Mouse (Mus musculus): ENCODE measurements around the gene Dpf2. TPM values are rescaled to one million over a fixed set of nuclear protein-coding genes. Genes with fewer than 3 reads are reported as not detected.

Dpf2 gene
- polyA plus RNA-seq, 1 experiment from 2014 or later, result 97.5 TPM

GRCm38 (mm10) chr19:5878916-5879315 lies 33.9 kb downstream of the Dpf2 start:
- Histone ChIP-seq H3K36me3 (ENCODE audit: control insufficient read depth, insufficient read depth) (no peaks in the 10 kb centered on the region), H3K27ac (ENCODE audit: low read length) (no peak overlapping the region), H3K27me3 (ENCODE audit: control insufficient read depth, insufficient read depth, low read length) (no peaks in the 10 kb centered on the region), H3K4me3 (ENCODE audit: low read length) (no peak overlapping the region; the same call in 1 of the 2 replicates), H3K4me2 (ENCODE audit: low read depth, low read length) (peak overlapping the region; percentile 58; the same call in 1 of the 2 replicates), H3K9me3 (replicated peaks; ENCODE audit: control insufficient read depth, low read length) (no peaks in the 10 kb centered on the region), H3K9ac (ENCODE audit: low read length) (peak overlapping the region; percentile 73), H3K4me1 (ENCODE audit: control insufficient read depth, insufficient read depth, low read length) (peaks cover 26% of the 10 kb centered on the region)
- ATAC-seq (replicated peaks; ENCODE audit: extremely low read depth, insufficient read depth, low FRiP score), result no peak
- 72% methylated on average over 3 of the region's 3 CpGs for WGBS

GRCm38 (mm10) chr19:5878362-5878722 lies 34.5 kb downstream of the Dpf2 start:
- peak overlapping the region; percentile 73 for H3K9ac ChIP-seq (ENCODE audit: low read length)
- peak overlapping the region; percentile 58 for H3K4me2 ChIP-seq (ENCODE audit: low read depth, low read length)
- no peak for ATAC-seq (replicated peaks; ENCODE audit: extremely low read depth, insufficient read depth, low FRiP score)
- 46% methylated on average over 7 of the region's 7 CpGs for WGBS
- no peaks in the 10 kb centered on the region for H3K27me3 ChIP-seq (ENCODE audit: control insufficient read depth, insufficient read depth, low read length)
- H3K27ac ChIP-seq (ENCODE audit: low read length), result peak overlapping the region; percentile 88
- no peaks in the 10 kb centered on the region for H3K36me3 ChIP-seq (ENCODE audit: control insufficient read depth, insufficient read depth)
- H3K4me3 ChIP-seq (ENCODE audit: low read length), result peak overlapping the region; percentile 43
- H3K9me3 ChIP-seq (replicated peaks; ENCODE audit: control insufficient read depth, low read length), result no peaks in the 10 kb centered on the region
- H3K4me1 ChIP-seq (ENCODE audit: control insufficient read depth, insufficient read depth, low read length), result peaks cover 31% of the 10 kb centered on the region

GRCm38 (mm10) chr19:5877618-5878361 lies 35.0 kb downstream of the Dpf2 start, which contains the start of gene Slc25a45:
Gene Slc25a45, plus strand, starts transcription at chr19:5877808.
- H3K27me3 ChIP-seq (ENCODE audit: control insufficient read depth, insufficient read depth, low read length), result no peaks in the 10 kb centered on the region
- H3K4me3 ChIP-seq (ENCODE audit: low read length), result peak within 1 kb of the TSS; percentile 43
- WGBS, result 32% methylated on average over 15 of the region's 15 CpGs
- H3K9ac ChIP-seq (ENCODE audit: low read length), result peak within 1 kb of the TSS; percentile 73
- peaks cover 36% of the 10 kb centered on the region for H3K4me1 ChIP-seq (ENCODE audit: control insufficient read depth, insufficient read depth, low read length)
- H3K9me3 ChIP-seq (replicated peaks; ENCODE audit: control insufficient read depth, low read length), result no peaks in the 10 kb centered on the region
- H3K4me2 ChIP-seq (ENCODE audit: low read depth, low read length), result peak within 1 kb of the TSS; percentile 58
- H3K36me3 ChIP-seq (ENCODE audit: control insufficient read depth, insufficient read depth), result no peaks in the 10 kb centered on the region
- peak; percentile 66; the same call in 1 of the 2 replicates for ATAC-seq (replicated peaks; ENCODE audit: extremely low read depth, insufficient read depth, low FRiP score)
- peak within 1 kb of the TSS; percentile 88 for H3K27ac ChIP-seq (ENCODE audit: low read length)

- WGBS, result under 1% methylated on average over 37 of the region's 37 CpGs
- Histone ChIP-seq H3K4me3 (ENCODE audit: low read length) (peak within 1 kb of the TSS; percentile 71), H3K36me3 (ENCODE audit: control insufficient read depth, insufficient read depth) (no peaks in the 10 kb centered on the region; the same call in 1 of the 2 replicates), H3K27me3 (ENCODE audit: control insufficient read depth, insufficient read depth, low read length) (no peaks in the 10 kb centered on the region), H3K4me2 (ENCODE audit: low read depth, low read length) (peak within 1 kb of the TSS; percentile 87), H3K27ac (ENCODE audit: low read length) (peak within 1 kb of the TSS; percentile 9), H3K9ac (ENCODE audit: low read length) (peak within 1 kb of the TSS; percentile 86), H3K9me3 (replicated peaks; ENCODE audit: control insufficient read depth, low read length) (no peaks in the 10 kb centered on the region), H3K4me1 (ENCODE audit: control insufficient read depth, insufficient read depth, low read length) (peaks cover 54% of the 10 kb centered on the region)
- peak; percentile 71 for ATAC-seq (replicated peaks; ENCODE audit: extremely low read depth, insufficient read depth, low FRiP score)
These were observed 37.8 kb downstream of the Dpf2 start, which contains the start of gene Frmd8 for GRCm38 (mm10) chr19:5874969-5875480. Gene Frmd8, minus strand, starts transcription at chr19:5875274.

- Histone ChIP-seq H3K4me3 (ENCODE audit: low read length) (peak overlapping the region; percentile 71), H3K9ac (ENCODE audit: low read length) (peak overlapping the region; percentile 86), H3K36me3 (ENCODE audit: control insufficient read depth, insufficient read depth) (peaks cover 4% of the 10 kb centered on the region), H3K4me1 (ENCODE audit: control insufficient read depth, insufficient read depth, low read length) (peaks cover 54% of the 10 kb centered on the region), H3K4me2 (ENCODE audit: low read depth, low read length) (peak overlapping the region; percentile 87), H3K27me3 (ENCODE audit: control insufficient read depth, insufficient read depth, low read length) (no peaks in the 10 kb centered on the region), H3K27ac (ENCODE audit: low read length) (peak overlapping the region; percentile 9; the same call in 1 of the 2 replicates), H3K9me3 (replicated peaks; ENCODE audit: control insufficient read depth, low read length) (no peaks in the 10 kb centered on the region)
- WGBS, result 7% methylated on average over 13 of the region's 13 CpGs
- ATAC-seq (replicated peaks; ENCODE audit: extremely low read depth, insufficient read depth, low FRiP score), result no peak
These were observed 38.3 kb downstream of the Dpf2 start for GRCm38 (mm10) chr19:5874391-5874968.

- ATAC-seq (replicated peaks; ENCODE audit: extremely low read depth, insufficient read depth, low FRiP score), result no peak
- Histone ChIP-seq H3K27me3 (ENCODE audit: control insufficient read depth, insufficient read depth, low read length) (no peaks in the 10 kb centered on the region), H3K36me3 (ENCODE audit: control insufficient read depth, insufficient read depth) (peaks cover 12% of the 10 kb centered on the region), H3K4me1 (ENCODE audit: control insufficient read depth, insufficient read depth, low read length) (peaks cover 43% of the 10 kb centered on the region), H3K4me3 (ENCODE audit: low read length) (peak overlapping the region; percentile 2; the same call in 1 of the 2 replicates), H3K4me2 (ENCODE audit: low read depth, low read length) (peak overlapping the region; percentile 87; the same call in 1 of the 2 replicates), H3K9me3 (replicated peaks; ENCODE audit: control insufficient read depth, low read length) (no peaks in the 10 kb centered on the region), H3K9ac (ENCODE audit: low read length) (peak overlapping the region; percentile 86), H3K27ac (ENCODE audit: low read length) (no peak overlapping the region)
- 65% methylated on average over 19 of the region's 19 CpGs for WGBS
These were observed 39.8 kb downstream of the Dpf2 start for GRCm38 (mm10) chr19:5872931-5873556.

- Histone ChIP-seq H3K4me1 (ENCODE audit: control insufficient read depth, insufficient read depth, low read length) (peaks cover 39% of the 10 kb centered on the region), H3K36me3 (ENCODE audit: control insufficient read depth, insufficient read depth) (peaks cover 16% of the 10 kb centered on the region), H3K9ac (ENCODE audit: low read length) (no peak overlapping the region; the same call in 1 of the 2 replicates), H3K4me2 (ENCODE audit: low read depth, low read length) (no peak overlapping the region), H3K4me3 (ENCODE audit: low read length) (no peak overlapping the region; the same call in 1 of the 2 replicates), H3K9me3 (replicated peaks; ENCODE audit: control insufficient read depth, low read length) (no peaks in the 10 kb centered on the region), H3K27me3 (ENCODE audit: control insufficient read depth, insufficient read depth, low read length) (no peaks in the 10 kb centered on the region), H3K27ac (ENCODE audit: low read length) (no peak overlapping the region)
- WGBS, result 67% methylated on average over 4 of the region's 4 CpGs
- no peak for ATAC-seq (replicated peaks; ENCODE audit: extremely low read depth, insufficient read depth, low FRiP score)
These were observed 40.3 kb downstream of the Dpf2 start for GRCm38 (mm10) chr19:5872528-5872927.

- H3K27ac ChIP-seq (ENCODE audit: low read length), result peak overlapping the region; percentile 54
- no peaks in the 10 kb centered on the region for H3K9me3 ChIP-seq (replicated peaks; ENCODE audit: control insufficient read depth, low read length)
- 0 out of 2 replicates have a peak, but pooled peaks have one; percentile 4 for ATAC-seq (replicated peaks; ENCODE audit: extremely low read depth, insufficient read depth, low FRiP score)
- H3K9ac ChIP-seq (ENCODE audit: low read length), result peak overlapping the region; percentile 56
- peak overlapping the region; percentile 51 for H3K4me2 ChIP-seq (ENCODE audit: low read depth, low read length)
- H3K4me3 ChIP-seq (ENCODE audit: low read length), result no peak overlapping the region
- peaks cover 16% of the 10 kb centered on the region for H3K36me3 ChIP-seq (ENCODE audit: control insufficient read depth, insufficient read depth)
- WGBS, result 36% methylated on average over 6 of the region's 6 CpGs
- H3K4me1 ChIP-seq (ENCODE audit: control insufficient read depth, insufficient read depth, low read length), result peaks cover 35% of the 10 kb centered on the region
- no peaks in the 10 kb centered on the region for H3K27me3 ChIP-seq (ENCODE audit: control insufficient read depth, insufficient read depth, low read length)
These were observed 41.1 kb downstream of the Dpf2 start for GRCm38 (mm10) chr19:5871683-5872082.

Measured in heart, embryonic 16.5 days (tissue).